Comparison of ENCODE assay signal across 14 mouse cellular contexts in the genomic region with DNA sequence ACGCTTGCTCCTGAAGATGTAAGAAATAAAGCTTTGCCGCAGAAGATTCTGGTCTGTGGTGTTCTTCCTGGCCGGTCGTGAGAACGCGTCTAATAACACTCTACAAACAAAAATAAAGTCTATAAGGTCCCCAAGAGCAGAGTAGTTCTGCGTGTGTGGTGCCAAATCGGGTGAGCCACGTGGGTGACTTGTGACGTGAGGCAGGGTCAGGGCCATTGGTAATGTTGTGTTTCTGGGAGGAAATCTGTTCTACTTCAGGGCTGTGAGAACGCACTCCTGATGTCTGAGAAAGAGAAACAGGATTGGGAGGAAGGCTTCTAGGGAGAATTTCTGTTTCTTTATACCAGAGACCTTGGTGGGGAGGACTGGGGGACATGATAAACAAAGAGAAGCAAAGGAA. TPM values are rescaled to one million over a fixed set of nuclear protein-coding genes. Genes with fewer than 3 reads are reported as not detected.
DNase-seq lines count a peak whose midpoint lies in the region; TF ChIP-seq lines count a peak whose summit lies in the region.
"Had no signal": no experiment of that assay in that cellular context is flagged by ENCODE, and none has a peak within 500 bp of the region (broad histone marks: within the 10 kb centered on the region; RNA-seq: fewer than 3 reads in every experiment).

No protein-coding gene starts in this region.

- no peaks in the 10 kb centered on the region for H3K27me3 ChIP-seq in heart, adult 2 months (ENCODE audit: control insufficient read depth, insufficient read depth, low read length)
- H3K27me3 ChIP-seq in cerebellum, adult 2 months (ENCODE audit: control insufficient read depth, insufficient read depth, low read length) = no peaks in the 10 kb centered on the region
- H3K27me3 ChIP-seq: embryonic facial prominence, embryonic 12.5 days had no signal

- peaks cover 5% of the 10 kb centered on the region for H3K4me1 ChIP-seq in heart, adult 2 months (ENCODE audit: control insufficient read depth, insufficient read depth, low read length)
- no peaks in the 10 kb centered on the region; the same call in 1 of the 2 replicates for H3K4me1 ChIP-seq in cerebellum, adult 2 months (ENCODE audit: control insufficient read depth, insufficient read depth, low read length)

- peak overlapping the region; percentile 58 for H3K27ac ChIP-seq in heart, adult 2 months
- no peak overlapping the region for H3K27ac ChIP-seq in cerebellum, adult 2 months (ENCODE audit: insufficient read depth, low read length)
- H3K27ac ChIP-seq: embryonic facial prominence, embryonic 12.5 days; liver, embryonic 13.5 days; midbrain, embryonic 10.5 days had no signal

- H3K36me3 ChIP-seq in heart, adult 2 months (ENCODE audit: control insufficient read depth, insufficient read depth, low read length) = no peaks in the 10 kb centered on the region; the same call in 1 of the 2 replicates
- H3K36me3 ChIP-seq: embryonic facial prominence, embryonic 12.5 days; liver, embryonic 13.5 days had no signal

- intact Hi-C loops in heart, adult 2 months (cut with DNase I) = no loop called here
- intact Hi-C loops in heart, postnatal 25 days (cut with DNase I) = no loop called here
- intact Hi-C loops in heart, postnatal 14 days (cut with DNase I) = no loop called here

- no peak for TF ChIP-seq POLR2A in heart, adult 2 months (IDR thresholded peaks at IDR 0.05; ENCODE audit: insufficient read depth, low read depth, low read length)
- TF ChIP-seq POLR2A in cerebellum, adult 2 months (IDR thresholded peaks at IDR 0.05; ENCODE audit: borderline replicate concordance, insufficient read depth, low read length) = no peak

- peak in 1 of 2 experiments; percentile 49 for DNase-seq in heart, adult 2 months
- DNase-seq in heart, postnatal 25 days (ENCODE audit: low spot score) = no peak
- DNase-seq in ovary, adult 18-20 months (ENCODE audit: low spot score) = peak; percentile 79
- DNase-seq in ovary, postnatal 14 days (ENCODE audit: low spot score) = no peak
- peak; percentile 20 to 22 for DNase-seq in heart, postnatal 14 days
- DNase-seq in cerebellum, adult 2 months = no peak
- DNase-seq in cerebellum, postnatal 10 days = no peak
- DNase-seq: cerebellum, adult 9-11 months; forebrain, postnatal 0 days; kidney, postnatal 4 days; liver, embryonic 13.5 days; thymus, postnatal 25 days had no signal

- WGBS in heart, adult 2 months = 66% methylated on average over 11 of the region's 11 CpGs
- WGBS in cerebellum, adult 2 months = 90% methylated on average over 11 of the region's 11 CpGs

- H3K4me3 ChIP-seq in heart, adult 2 months = no peak overlapping the region
- no peak overlapping the region for H3K4me3 ChIP-seq in cerebellum, adult 2 months (replicated peaks; ENCODE audit: insufficient read depth, low read depth, low read length)
- H3K4me3 ChIP-seq: embryonic facial prominence, embryonic 12.5 days; liver, embryonic 13.5 days; midbrain, embryonic 10.5 days had no signal

- peaks cover 2% of the 10 kb centered on the region; the same call in 1 of the 2 replicates for H3K79me2 ChIP-seq in heart, adult 2 months (replicated peaks; ENCODE audit: control insufficient read depth, insufficient read depth, low read length)

- TF ChIP-seq EP300 in heart, adult 2 months (IDR thresholded peaks at IDR 0.05; ENCODE audit: insufficient read depth, low read depth, low read length) = no peak

- no peak overlapping the region for H3K9ac ChIP-seq in heart, adult 2 months (ENCODE audit: low read depth, low read length)
- H3K9ac ChIP-seq: embryonic facial prominence, embryonic 12.5 days; forebrain, postnatal 0 days; liver, embryonic 13.5 days had no signal

- TF ChIP-seq CTCF in heart, adult 2 months (IDR thresholded peaks at IDR 0.05) = no peak
- no peak for TF ChIP-seq CTCF in cerebellum, adult 2 months (IDR thresholded peaks at IDR 0.05; ENCODE audit: borderline replicate concordance, insufficient read depth, low read depth, low read length)

RNA-seq across cellular contexts. Expression of a gene that starts 42.0 kb away (rescaled TPM):
- 10 to 100 TPM; 33.1 to 33.6 TPM for total RNA-seq in heart, adult 2 months (2021)
- 21.7 and 30.3 TPM in 2 replicates for polyA plus RNA-seq in heart, adult 2 months (2012; rRNA removed)
- total RNA-seq in heart, postnatal 25 days (2021) = 10 to 100 TPM; 33.8 to 41.5 TPM
- 10 to 100 TPM; 44.8 to 47.9 TPM for total RNA-seq in heart, postnatal 14 days (2021)
- 39.3 and 45.0 TPM in 2 replicates for polyA plus RNA-seq in cerebellum, adult 2 months (2012; rRNA removed)

Comparison
In these comparisons a context has a peak if more than half of its experiments do, and no peak if none do; other contexts are left out.
1. DNase-seq: peak in ovary, adult 18-20 months (single experiment) and heart, postnatal 14 days (2 of 2); none in heart, postnatal 25 days (single experiment), ovary, postnatal 14 days (single experiment), cerebellum, adult 2 months (0 of 2) and cerebellum, postnatal 10 days (0 of 2).